Mouse (Mus musculus): ENCODE data around the gene Slc22a22.
"Not testable (repeated sequence)": the region's sequence is repeated elsewhere in the genome, so short reads cannot be mapped to it uniquely, and the experiment has no call there.

The Slc22a22 gene

GRCm38 (mm10) chr15:57380381-57380780 lies 97.0 kb downstream of the Slc22a22 start:
- no peak for DNase-seq (ENCODE audit: low spot score in 2 of 2)

- DNase-seq (ENCODE audit: low spot score in 2 of 2) = no peak
Observed at GRCm38 (mm10) chr15:57366446-57366845, 111.0 kb downstream of the Slc22a22 start.

- no peak for DNase-seq (ENCODE audit: low spot score in 2 of 2)
Observed at GRCm38 (mm10) chr15:57355278-57355677, 122.1 kb downstream of the Slc22a22 start.

GRCm38 (mm10) chr15:57340499-57340898 lies 136.9 kb downstream of the Slc22a22 start:
- no peak for DNase-seq (ENCODE audit: low spot score in 2 of 2)

- DNase-seq (ENCODE audit: low spot score in 2 of 2) = no peak
Observed at GRCm38 (mm10) chr15:57331326-57331725, 146.1 kb downstream of the Slc22a22 start.

GRCm38 (mm10) chr15:57318001-57318400 lies 159.4 kb downstream of the Slc22a22 start:
- DNase-seq (ENCODE audit: low spot score in 2 of 2) = no peak

- DNase-seq (ENCODE audit: low spot score in 2 of 2) = no peak
Observed at GRCm38 (mm10) chr15:57316486-57316885, 160.9 kb downstream of the Slc22a22 start.

- no peak for DNase-seq (ENCODE audit: low spot score in 2 of 2)
Observed at GRCm38 (mm10) chr15:57302710-57303109, 174.7 kb downstream of the Slc22a22 start.

- no peak for DNase-seq (ENCODE audit: low spot score in 2 of 2)
Observed at GRCm38 (mm10) chr15:57278505-57278904, 198.9 kb downstream of the Slc22a22 start.

- DNase-seq (ENCODE audit: low spot score in 2 of 2) = no peak
Observed at GRCm38 (mm10) chr15:57276411-57276810, 201.0 kb downstream of the Slc22a22 start.

- not testable (repeated sequence) for DNase-seq (ENCODE audit: low spot score in 2 of 2)
Observed at GRCm38 (mm10) chr15:57240061-57240460, 237.4 kb downstream of the Slc22a22 start.

- no peak for DNase-seq (ENCODE audit: low spot score in 2 of 2)
Observed at GRCm38 (mm10) chr15:57230439-57230838, 247.0 kb downstream of the Slc22a22 start.

- DNase-seq (ENCODE audit: low spot score in 2 of 2) = no peak
Observed at GRCm38 (mm10) chr15:57205315-57205714, 272.1 kb downstream of the Slc22a22 start.

GRCm38 (mm10) chr15:57204444-57204930 lies 272.9 kb downstream of the Slc22a22 start:
- DNase-seq (ENCODE audit: low spot score in 2 of 2) = no peak
